Mouse (Mus musculus): Measurements from ENCODE around the gene 6820408C15Rik.

Gene 6820408C15Rik

DNA sequence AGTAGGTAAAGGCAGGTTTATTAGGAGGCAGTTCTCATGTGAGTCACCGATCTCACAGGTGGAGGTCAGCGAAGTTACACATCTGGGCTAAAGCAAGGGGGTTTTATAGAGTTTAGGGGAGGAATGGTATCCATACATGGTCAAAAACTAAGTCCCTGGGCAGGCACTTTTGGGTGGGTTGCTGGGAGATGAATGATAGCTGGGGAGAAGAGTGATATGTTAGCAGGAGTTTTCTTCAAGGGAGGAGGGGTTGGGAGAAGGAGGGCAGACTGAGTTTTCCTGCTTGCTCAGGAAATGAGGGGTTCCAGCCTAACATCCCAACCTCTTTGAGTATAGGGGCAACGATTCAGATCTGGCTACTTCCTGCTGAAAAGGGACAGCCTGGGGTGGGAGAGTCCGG is at the start of gene 6820408C15Rik:
TSS of gene 6820408C15Rik (plus strand) at position 301 of the 400 bp plus-strand sequence.
- DNase-seq (ENCODE audit: extremely low read depth, low read depth, low spot score) = no peak

DNA sequence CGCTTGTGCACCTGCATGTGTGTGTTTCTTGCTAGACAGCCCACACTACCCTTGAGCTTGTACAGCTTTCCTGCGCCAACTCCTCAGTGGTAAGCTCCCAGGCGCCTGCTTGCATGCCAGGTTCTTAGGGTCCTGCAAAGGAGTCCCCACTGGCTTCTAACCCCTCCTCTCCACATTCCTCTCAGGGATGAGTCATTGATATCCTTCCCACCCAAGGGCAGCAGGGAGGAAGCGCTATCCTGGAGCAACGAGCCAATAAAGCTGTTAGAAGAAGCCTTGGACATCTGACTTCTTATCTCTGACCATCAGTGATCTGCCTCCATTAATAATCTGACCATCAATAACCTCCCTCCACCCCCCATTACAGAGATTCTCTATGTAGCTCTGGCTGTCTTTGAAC is 47.5 kb upstream of the 6820408C15Rik start:
- no peak for DNase-seq (ENCODE audit: extremely low read depth, low read depth, low spot score)

DNA sequence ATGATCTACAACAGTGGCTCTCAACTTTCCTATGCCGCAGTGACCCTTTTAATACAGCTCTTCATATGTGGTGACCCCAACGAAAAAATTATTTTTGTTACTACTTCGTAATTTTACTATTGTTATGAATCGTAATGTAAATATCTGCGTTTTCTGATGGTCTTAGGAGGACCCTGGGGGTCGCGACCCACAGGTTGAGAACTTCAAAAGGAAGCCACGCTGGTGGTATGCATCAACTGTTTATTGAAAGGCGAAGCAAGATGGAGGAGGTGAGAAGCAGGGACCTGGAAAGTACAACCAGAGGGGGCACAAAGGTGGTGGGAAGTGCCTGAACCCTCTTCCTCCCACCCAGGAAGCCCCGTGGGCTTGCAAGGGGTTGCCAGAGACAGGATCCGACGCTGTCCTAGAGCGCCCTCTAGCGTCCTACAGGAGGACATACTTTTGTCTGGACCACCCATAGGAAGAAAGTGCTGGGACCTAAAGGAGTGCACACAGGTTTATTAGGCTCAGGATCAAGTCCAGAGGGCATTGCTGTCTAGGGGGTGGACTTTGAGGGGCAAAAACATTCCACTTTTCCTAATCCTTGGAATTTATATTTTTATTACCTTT is 46.8 kb upstream of the 6820408C15Rik start:
- DNase-seq (ENCODE audit: extremely low read depth, low read depth, low spot score) = no peak

DNA sequence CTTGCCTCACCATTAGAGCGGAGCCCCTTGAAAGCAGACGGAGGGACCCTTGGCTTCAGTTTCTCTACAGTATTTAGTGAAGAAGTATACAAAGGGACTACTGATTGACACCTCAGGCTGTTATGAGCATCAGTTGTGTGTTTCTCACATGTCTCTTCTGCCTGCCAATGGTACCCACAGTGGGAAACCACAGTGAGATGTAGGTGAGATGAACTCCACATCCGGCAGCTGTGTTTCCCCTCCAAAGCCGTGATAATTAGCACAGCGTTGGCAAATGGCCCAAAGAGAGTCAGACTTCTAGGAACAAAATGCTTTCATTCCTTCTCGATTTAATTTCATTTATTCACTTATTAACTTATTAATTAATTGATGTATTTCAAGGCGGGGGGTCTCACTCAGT is 43.3 kb upstream of the 6820408C15Rik start:
- DNase-seq (ENCODE audit: extremely low read depth, low read depth, low spot score) = no peak

DNA sequence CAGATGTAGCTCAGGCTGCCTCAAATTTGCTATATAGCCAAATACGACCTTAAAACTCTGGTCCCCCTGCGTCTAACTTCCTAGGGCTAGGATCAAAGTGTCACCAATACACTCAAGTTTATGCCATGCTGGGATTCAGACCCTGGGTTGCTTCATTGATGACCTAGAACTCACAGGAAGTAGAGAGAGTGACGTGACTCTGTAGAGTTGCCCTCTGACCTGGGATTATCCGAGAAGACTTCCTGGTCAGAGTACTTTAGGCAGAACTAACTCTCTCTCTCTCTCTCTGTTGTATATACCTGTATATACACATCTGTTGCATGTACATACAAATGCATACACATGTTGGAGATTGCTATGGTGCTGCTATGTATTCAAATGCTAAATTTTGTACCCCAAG is 42.7 kb upstream of the 6820408C15Rik start:
- DNase-seq (ENCODE audit: extremely low read depth, low read depth, low spot score) = no peak

DNA sequence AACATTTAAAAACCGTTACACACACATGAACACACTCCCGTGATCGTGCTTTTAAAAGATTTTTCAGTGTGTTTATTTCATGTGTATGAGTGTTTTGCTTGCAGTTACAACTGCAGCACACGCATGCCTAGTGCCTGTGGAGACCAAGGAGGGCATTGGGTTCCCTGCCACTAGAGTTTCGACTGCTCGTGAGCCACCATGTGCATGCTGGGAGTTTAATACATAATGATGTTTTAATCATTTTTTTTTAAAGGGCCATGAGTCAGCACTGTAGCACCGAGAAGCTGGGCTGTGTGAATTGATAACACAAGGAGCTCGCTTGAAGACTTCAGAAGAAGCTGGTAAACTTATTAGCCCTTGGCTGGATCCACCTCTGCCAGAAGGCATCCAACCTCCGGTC is 41.8 kb upstream of the 6820408C15Rik start:
- no peak for DNase-seq (ENCODE audit: extremely low read depth, low read depth, low spot score)

DNA sequence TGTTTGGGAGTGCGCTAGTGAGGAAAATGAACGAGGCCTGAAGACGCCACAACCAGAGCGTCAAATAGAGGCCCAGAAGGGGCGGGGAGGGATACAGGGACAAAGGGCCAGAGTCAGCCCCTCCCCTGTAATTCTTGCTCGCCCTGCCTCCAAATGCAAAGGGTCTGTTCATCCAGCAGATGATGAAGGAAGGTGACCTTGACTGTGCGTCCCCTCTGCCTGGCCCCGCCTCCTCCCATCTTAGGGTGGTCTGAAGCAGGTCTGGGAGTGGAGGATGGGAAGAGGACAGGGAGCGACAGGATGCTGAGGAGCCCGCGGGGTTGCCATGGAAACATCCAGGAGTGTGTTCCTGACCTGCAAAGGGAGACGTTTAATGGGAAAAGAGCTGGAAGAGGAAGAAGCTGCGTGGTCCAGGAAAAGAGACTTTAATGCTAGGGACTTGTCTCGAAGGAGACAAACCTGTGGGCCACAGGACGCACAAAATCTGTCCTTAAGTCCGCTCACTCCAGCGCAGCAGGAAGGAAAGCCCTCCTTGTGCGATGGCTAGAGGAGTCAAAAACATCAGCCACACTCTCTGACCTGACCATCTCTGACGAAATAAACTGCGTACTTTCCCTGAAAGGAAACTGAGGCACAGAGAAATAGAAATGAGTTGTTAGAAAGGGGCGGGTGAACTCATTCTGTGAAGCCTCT is 39.6 kb upstream of the 6820408C15Rik start:
- no peak for DNase-seq (ENCODE audit: extremely low read depth, low read depth, low spot score)

DNA sequence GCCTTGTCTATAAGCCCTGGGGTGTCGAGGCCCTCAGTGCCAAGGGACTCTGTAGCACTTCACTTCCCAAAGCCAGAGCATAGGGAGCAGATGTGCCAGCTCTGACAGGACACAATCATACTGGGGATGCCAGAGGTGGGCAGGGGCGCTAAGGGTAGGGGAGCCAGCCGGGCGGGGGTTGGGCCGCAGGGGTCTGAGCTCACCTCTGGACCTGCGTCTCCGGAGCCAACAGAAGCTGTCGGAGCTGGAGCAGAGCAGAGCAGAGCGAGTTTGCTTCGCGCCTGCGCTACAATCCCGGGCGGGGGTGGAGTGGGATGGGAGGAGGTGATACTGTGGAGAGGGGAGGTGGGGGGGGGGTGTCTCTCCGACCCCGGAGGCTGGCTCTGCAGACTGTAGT is 39.0 kb upstream of the 6820408C15Rik start, which contains the start of gene Nrsn2:
TSS of gene Nrsn2 (minus strand) at position 294 of the 397 bp plus-strand sequence.
- DNase-seq (ENCODE audit: extremely low read depth, low read depth, low spot score) = no peak

DNA sequence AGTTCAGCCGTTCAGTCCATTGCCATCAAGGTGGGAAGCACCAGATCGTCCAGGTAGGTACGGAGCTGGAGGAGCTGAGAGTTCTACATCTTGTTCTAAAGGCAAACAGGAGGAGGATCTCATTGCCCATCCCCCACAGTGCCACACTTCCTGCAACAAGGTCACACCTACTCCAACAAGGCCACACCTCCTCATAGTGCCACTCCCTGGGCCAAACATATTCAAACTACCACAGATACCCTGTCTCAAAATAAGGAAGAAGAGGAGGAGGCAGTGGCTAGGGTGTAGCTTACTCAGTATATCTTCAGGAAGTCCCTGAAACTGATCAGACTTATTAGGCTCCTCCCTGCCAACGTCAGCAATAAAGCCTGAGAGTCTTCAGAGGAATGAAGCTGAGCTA is 31.2 kb upstream of the 6820408C15Rik start:
- DNase-seq (ENCODE audit: extremely low read depth, low read depth, low spot score) = no peak

DNA sequence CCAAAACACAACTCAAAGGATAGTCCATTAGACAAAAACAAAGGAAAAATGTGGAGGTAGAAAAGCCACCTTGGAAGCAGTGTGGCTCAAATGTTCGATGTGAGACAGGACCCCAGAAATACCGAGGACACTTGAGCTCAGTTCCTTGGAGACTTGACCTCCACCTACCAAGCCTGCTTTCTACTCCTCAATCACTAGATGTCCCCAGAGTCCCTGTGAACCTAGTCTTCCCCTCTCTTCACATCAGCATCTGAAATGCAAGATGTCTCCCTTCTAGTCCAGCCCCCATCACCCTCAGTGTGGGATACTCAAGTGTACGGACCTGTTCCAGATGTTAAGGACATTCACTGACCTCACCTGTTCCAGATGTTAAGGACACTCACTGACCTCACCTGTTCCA is 22.6 kb upstream of the 6820408C15Rik start:
- DNase-seq (ENCODE audit: extremely low read depth, low read depth, low spot score) = no peak

DNA sequence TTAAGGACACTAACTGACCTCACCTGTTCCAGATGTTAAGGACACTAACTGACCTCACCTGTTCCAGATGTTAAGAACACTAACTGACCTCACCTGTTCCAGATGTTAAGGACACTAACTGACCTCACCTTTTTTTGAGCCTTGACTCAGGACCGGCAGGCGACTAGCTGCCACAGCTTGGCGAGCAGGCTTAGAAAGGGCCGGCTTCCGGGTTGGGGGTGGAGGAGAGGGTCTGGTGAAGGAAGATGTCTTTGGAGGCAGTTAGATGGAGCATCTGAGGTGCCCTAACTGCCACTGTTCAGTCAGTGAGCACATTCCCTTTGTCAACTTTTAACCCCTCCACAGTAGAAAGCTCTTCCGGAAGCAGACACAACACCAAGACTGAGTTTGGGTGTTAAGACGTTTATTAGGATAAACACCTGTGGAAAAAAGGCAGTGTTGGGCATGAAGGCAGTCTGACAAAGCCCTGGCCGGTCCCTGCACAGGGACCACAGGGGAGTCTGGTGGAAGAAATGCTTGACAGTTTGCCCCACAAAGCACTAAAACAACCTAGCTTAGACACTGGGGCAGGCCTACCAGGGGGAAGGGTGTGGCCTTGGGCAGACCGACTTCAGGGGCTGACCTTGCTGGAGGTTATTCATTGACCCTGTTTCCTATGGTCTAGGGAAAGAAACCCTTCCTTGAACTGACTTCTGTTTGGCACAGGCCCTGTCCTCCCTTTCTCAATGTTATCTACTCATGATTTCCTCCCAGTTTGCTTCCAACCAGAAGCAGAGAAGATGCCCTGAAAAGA is 22.0 kb upstream of the 6820408C15Rik start:
- no peak for DNase-seq (ENCODE audit: extremely low read depth, low read depth, low spot score)

DNA sequence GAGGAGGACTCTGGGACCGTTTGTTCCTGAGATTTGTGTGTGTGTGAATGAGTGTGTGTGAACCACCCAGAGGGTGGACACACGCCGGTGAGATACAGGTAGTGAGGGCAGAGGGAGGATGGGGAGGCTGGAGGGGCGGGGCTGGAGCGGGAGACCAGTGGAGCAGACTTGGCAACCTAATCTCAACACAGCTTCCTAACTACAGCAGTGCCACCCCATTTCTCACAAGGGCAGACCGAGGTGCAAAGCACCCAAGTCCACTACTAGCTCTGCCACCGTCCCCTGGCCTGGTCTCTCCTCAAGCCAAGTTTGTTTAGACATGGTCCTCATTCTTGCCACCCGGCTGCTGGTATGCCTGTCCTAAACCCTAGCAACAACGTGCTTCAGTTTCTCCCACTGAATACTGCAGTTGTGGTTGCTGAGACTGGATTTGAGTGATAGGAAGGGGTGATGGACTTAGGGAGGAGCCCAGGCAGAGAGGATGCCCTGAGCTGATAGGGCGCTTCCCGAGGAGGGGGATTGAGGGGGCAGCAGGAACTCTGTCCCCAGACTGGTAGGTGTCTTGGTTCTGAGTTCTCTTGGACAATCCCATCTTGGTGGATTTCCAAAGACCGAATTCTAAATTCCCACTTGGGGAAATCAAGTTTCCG is 20.0 kb upstream of the 6820408C15Rik start:
- no peak for DNase-seq (ENCODE audit: extremely low read depth, low read depth, low spot score)

DNA sequence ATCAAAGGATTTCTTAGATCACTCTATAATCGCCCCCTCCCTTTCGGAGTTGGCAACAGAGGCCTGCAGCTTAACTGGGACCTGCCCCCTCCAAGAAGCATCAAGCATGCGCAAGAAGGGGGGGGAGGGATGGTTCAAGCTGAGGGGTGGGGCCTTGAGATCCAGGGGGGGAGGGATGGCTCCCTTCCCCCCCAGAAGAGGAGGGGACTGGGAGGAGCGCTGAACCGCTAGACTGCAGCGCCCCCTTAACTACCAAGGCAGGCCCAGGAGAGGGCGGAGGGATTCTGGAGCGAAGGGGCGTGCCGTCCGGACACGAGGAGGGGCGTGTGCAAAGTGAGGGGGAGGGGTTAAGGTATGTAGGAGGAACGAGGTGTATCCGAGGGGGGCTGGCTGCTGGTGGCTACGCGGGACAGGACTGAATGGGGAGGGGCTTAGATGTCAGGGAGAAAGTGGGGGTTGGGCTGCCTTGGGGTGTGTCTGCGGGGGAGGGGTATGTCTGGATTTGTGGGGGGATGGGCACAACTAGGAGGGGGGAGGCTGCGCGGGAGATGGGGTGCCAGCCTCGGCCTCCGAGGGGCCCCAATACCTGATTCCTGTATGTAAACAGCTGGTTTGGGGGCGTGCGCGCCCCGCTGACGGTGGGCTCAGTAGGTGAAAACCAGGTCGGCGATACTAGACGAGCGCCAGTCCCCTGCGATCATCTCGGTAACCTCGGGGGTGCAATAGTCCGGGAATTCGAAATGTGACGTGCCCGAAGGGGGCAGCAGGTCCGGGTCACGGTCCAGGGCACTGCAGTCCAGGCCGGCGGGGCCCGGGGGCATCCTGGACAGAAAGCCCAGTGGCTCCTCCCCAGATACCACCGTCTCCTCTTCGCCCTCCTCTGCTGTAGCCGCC is 19.0 kb upstream of the 6820408C15Rik start:
- no peak for DNase-seq (ENCODE audit: extremely low read depth, low read depth, low spot score)

DNA sequence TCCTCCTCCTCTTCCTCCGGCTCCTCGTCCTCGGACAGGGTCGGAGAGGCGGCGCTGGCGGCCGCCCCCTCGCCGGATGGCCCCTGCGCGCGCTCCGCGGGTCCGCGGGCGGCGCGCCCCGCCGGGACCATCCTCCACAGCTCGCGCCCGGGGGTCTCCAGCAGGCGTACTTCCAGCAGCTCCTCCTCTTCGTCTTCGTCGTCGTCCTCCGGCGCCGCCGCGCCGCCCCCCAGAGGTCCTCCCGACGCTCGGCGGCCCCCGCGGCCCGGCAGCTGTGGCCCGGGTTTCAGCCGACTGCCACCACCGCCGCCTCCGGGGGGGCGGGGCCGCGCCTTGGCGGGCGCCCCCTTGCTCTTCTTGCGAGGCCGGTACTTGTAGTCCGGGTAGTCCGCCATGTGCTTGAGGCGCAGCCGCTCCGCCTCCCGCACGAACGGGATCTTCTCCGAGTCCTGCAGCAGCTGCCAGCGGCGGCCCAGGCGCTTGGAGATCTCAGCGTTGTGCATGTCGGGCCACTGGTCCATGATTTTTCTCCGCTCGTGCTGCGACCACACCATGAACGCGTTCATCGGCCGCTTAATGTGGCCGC is 18.3 kb upstream of the 6820408C15Rik start:
- DNase-seq (ENCODE audit: extremely low read depth, low read depth, low spot score) = no peak

DNA sequence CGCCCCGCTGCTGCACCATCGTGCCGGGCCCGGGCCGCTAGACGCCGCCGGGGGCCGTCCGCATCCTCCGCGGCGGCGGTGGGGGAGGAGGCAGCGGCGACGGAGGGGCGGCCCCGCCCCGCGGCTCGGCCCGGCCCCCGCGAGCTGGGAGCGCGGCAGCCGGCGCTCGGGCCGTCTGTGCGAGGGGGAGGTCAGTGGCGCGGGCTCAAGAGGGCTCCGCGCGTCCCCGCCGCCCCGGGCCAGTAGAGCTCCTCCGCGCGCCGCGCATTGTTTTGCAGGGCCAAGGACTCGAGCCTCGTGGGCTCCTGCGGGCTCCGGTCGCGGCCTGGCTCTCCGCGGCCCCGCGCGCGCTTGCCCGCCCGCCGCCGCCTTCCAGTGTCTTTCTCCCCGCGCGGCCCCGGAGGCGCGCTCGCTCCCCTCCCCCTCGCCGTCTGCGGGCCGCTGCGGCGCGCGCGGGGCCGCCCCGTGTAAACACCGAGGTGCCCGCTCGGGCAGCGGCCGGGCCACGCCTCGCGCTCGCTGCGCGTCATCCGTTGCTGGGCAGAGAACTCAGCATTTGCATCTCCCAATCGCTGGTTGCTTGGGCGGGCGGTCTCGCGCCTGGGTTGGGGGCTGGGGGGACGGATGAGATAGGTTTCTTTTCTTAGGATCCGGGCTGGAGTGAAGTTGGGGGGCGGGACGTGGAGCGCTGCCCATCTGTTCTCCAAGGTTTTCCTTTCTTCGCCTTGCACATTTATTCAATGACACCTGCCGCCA is 17.5 kb upstream of the 6820408C15Rik start, which contains the start of gene Sox12:
TSS of gene Sox12 (minus strand) at position 384 of the 756 bp plus-strand sequence.
- no peak for DNase-seq (ENCODE audit: extremely low read depth, low read depth, low spot score)

DNA sequence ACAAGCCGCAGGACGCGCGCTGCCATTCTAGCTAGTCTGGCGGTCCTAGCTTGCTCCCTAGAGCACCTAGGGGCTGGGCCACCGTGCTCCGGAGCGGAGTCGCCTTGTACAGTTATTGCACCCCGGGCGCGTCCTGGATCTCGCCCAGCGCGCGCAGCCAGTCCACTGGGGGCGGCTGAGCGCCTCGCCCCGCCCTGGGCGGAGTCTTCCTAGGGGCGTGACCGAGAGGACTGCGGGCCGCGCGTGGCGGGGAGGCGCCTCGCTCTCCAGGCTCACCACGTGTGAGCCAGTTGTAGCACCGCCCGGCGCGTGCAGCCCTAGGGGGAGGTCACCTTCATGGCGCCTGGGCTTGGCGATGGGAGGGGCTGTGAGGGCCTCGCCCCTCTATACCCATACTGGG is 16.7 kb upstream of the 6820408C15Rik start:
- no peak for DNase-seq (ENCODE audit: extremely low read depth, low read depth, low spot score)

DNA sequence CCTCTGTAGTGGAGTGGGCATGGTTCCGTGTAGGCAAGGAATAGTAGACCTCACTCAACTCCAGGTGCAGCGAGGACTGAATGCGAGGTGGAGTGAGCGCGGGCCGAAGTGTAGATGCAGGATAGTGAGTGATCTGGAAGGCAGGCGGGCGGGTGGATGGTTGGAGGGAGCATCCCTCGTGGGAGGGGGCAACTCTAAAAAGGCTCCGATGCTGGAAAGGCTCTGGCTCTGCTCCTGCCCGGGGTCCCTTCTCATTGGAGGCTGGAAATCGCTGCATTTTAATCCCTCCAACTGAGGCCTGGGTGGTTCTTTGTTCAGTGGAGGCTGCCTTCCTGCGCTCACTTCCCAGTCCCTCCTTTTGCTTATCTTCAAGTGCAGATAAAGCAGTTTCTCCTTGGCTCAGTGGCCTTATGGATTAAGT is 16.3 kb upstream of the 6820408C15Rik start:
- DNase-seq (ENCODE audit: extremely low read depth, low read depth, low spot score) = no peak

DNA sequence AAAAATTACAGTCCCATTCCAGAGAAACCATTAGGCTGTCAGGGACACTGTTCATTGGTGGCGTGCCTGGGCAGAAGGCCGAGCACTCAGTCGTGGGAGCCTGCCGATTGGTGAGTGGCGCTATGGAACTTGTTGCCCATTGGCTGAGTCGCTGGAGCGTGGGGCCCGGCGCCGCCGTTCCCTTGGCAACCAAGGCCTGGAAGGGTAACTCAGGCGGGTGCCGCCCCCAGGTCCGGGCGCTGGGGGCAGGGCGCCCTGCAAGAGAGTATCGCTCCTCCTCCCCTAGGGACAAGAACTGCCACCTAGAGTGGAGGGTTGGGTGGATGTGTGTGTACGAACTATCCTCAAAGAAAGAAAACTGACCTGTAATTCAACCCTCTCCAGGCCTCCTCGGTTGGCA is 9.3 kb upstream of the 6820408C15Rik start:
- no peak for DNase-seq (ENCODE audit: extremely low read depth, low read depth, low spot score)

DNA sequence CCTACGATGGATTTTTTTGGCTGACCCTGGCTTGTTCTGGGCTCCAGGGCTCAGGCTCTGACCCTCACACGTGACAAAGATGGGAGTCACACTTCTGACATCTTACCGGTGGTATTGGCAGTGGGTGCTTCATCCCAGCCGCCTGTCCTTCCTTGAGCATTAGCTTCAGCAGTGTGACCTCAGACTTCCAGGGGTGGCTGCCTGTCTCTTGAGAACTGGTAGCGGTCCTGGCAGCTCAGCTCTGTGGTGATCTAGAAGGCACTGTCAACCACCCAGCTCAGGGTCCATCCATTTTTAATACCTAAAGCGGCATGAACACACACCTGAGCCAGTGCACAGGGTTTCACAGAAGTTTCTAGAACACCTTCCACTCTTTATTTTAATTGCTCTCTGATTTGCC is 5.6 kb upstream of the 6820408C15Rik start:
- DNase-seq (ENCODE audit: extremely low read depth, low read depth, low spot score) = no peak

All from fat pad, adult 2 months (tissue).